Mouse (Mus musculus) intestine, embryonic 14.5 days (tissue): ENCODE measurements at regions not wholly inside any gene's neighbourhood (a gene's known extent, or its start where the extent isn't known, plus 50 kb on each side); places are given as distances from the start of the nearest gene placed in this dataset.

ENCODE experiments used
- ATAC-seq: fragments of 200-750 bp; cut with Nextera tagmentation; replicated peaks from 2 replicates; pipeline ENCODE4 v1.8.0; 2017; ENCODE audit warnings: low read depth, moderate number of reproducible peaks, moderate TSS enrichment, moderate library complexity; ENCODE audit not compliant: low FRiP score, low TSS enrichment
- DNase-seq: peaks from one replicate; pipeline ENCODE4 v3.0.0-alpha.2; 2018; ENCODE audit warnings: low spot score
- H3K27ac ChIP-seq: fragments of 300-500 bp; sonication (generic); 2 replicates; pipeline ENCODE4 v1.5.1; 2014; ENCODE audit warnings: low read depth, mild to moderate bottlenecking, control low read depth
- H3K27me3 ChIP-seq: fragments of 300-500 bp; sonication (generic); replicated peaks from 2 replicates; pipeline ENCODE4 v1.6.1; 2014; ENCODE audit warnings: low read length, control low read depth; ENCODE audit not compliant: control insufficient read depth, insufficient read depth
- H3K36me3 ChIP-seq: fragments of 300-500 bp; sonication (generic); 2 replicates; pipeline ENCODE4 v1.6.1; 2014; ENCODE audit warnings: low read length, control low read depth; ENCODE audit not compliant: control insufficient read depth, insufficient read depth
- H3K4me1 ChIP-seq: fragments of 300-500 bp; sonication (generic); replicated peaks from 2 replicates; pipeline ENCODE4 v1.6.1; 2014; ENCODE audit warnings: low read length, control low read depth, mixed read lengths; ENCODE audit not compliant: control insufficient read depth, insufficient read depth
- H3K4me2 ChIP-seq: fragments of 300-500 bp; sonication (generic); 2 replicates; pipeline ENCODE4 v1.6.1; 2014; ENCODE audit warnings: low read length
- H3K4me3 ChIP-seq: fragments of 300-500 bp; sonication (generic); 2 replicates; pipeline ENCODE4 v1.5.1; 2014; ENCODE audit warnings: low read depth, low read length, control low read depth, mixed read lengths
- H3K9ac ChIP-seq: fragments of 300-500 bp; sonication (generic); 2 replicates; pipeline ENCODE4 v1.6.1; 2014; ENCODE audit warnings: mild to moderate bottlenecking, low read length
- H3K9me3 ChIP-seq: fragments of 300-500 bp; sonication (generic); 2 replicates; pipeline ENCODE4 v1.6.1; 2016; ENCODE audit warnings: low read length, control low read depth; ENCODE audit not compliant: control insufficient read depth
- WGBS: fragments of 180-500 bp; shearing (Covaris S2); extraction: QIAGEN DNeasy Blood & Tissue Kit; methylation state at CpG from one replicate; pipeline ENCODE4 v1.1.7; 2014; 5-methylcytosine and 5-hydroxymethylcytosine counted together

DNA sequence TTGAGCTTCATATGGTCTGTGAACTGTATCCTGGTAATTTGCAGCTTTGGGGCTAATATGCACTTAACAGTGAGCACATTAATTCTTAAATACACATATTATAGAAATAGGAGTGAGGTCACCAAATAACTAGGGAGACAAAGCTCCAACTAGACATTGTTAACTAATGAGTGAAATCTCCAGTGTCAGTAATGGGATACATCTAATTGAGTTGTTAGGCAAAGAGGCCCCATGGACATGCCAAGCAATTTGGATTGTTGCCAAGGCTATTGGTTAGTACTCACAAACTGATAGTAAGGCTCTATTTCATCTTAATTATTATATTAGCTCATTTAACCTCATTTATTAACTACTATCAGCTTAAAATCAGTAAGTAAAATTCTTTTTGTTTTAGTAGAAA lies 698.5 kb downstream of the Triml1 start:
- Histone ChIP-seq H3K4me3 (no peak overlapping the region), H3K4me1 (no peaks in the 10 kb centered on the region), H3K27ac (no peak overlapping the region), H3K36me3 (no peaks in the 10 kb centered on the region), H3K4me2 (no peak overlapping the region), H3K9ac (no peak overlapping the region), H3K27me3 (no peaks in the 10 kb centered on the region), H3K9me3 (no peaks in the 10 kb centered on the region)
- DNase-seq (no peak), ATAC-seq (no peak)

DNA sequence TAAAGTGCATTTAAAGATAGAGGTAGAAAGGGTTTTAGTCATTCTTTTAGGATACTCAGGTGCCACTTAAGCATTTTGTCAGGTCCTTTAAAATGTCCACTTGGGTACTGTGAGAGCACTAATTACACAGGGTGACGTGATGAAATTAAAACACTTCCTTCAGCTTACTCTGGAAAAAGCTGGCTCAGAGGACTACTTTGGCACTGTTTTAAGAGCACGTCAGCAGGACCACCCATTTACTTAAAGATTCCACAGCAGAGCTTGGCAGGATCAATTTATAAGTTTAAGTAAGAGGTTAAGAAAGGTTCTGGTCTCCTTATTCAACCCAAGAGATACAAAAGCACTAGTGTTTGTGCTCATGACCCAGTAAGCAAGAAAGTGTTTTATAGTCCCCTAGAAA lies 738.7 kb downstream of the Triml1 start:
- no peak overlapping the region for H3K4me3 ChIP-seq

DNA sequence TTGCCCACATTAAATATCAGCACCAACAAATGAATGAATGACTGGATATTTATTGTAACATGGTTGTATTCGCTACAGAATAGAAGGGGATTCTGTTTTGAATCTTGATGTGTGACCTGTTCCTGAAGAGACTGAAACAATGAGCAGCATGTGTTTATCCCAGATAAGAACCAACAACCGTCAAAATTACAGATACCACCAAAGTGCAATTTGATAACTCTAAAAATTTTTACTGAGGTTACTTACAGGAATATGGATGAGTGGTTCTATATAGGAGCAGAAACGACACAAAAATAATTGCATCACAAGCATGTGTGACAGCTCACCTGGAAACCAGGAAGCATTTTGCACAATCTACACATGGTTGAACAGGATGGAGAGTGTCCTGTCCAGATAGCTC lies 744.4 kb downstream of the Triml1 start:
- 86% methylated on average over 3 of the region's 3 CpGs for WGBS
- Histone ChIP-seq H3K27me3 (no peaks in the 10 kb centered on the region), H3K36me3 (no peaks in the 10 kb centered on the region), H3K4me1 (no peaks in the 10 kb centered on the region), H3K4me3 (no peak overlapping the region), H3K27ac (no peak overlapping the region), H3K9me3 (no peaks in the 10 kb centered on the region), H3K4me2 (no peak overlapping the region), H3K9ac (no peak overlapping the region)
- no peak for DNase-seq
- ATAC-seq = no peak

More for the DNA sequence above, 738.7 kb downstream of the Triml1 start:
- Histone ChIP-seq H3K27ac (no peak overlapping the region), H3K4me1 (no peaks in the 10 kb centered on the region), H3K4me2 (no peak overlapping the region), H3K9ac (no peak overlapping the region), H3K27me3 (no peaks in the 10 kb centered on the region), H3K9me3 (no peaks in the 10 kb centered on the region), H3K36me3 (no peaks in the 10 kb centered on the region)
- DNase-seq (no peak), ATAC-seq (no peak)
- 64% methylated on average over 2 of the region's 2 CpGs for WGBS

- H3K4me1 ChIP-seq = no peaks in the 10 kb centered on the region
- no peak overlapping the region for H3K27ac ChIP-seq
- DNase-seq (no peak), ATAC-seq (no peak)
- WGBS = 74% methylated on average over 3 of the region's 3 CpGs
- H3K9me3 ChIP-seq = no peaks in the 10 kb centered on the region
- H3K4me2 ChIP-seq = no peak overlapping the region
- no peaks in the 10 kb centered on the region for H3K27me3 ChIP-seq
- no peak overlapping the region for H3K9ac ChIP-seq
- H3K36me3 ChIP-seq = no peaks in the 10 kb centered on the region
- H3K4me3 ChIP-seq = no peak overlapping the region
Observed at GRCm38 (mm10) chr8:42388816-42389215, 752.5 kb downstream of the Triml1 start.

DNA sequence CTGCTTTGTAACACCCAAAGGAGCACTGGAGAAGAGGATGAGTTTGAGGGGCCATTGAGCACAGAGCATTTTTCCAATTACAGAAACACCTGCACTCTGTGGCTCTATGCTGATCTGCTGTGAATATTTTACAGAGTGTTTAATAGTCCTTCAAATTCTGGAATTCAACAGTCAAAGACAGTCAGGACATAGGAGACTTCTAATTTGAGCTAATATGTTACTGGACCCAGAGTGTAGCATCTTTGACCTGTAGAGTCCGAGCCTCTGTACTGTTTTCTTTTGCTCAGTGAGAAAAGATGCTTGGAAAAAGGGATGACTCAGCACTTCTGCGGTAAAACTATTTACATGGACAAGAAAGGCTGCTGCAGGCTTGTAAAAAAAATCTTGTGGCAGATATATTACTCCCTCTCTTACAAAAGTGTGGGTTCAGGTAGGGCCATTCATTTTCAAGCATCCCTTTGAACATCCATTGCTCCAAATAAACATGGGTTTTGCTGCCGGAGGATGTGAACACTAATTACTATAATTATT lies 793.1 kb downstream of the Triml1 start:
- Histone ChIP-seq H3K4me2 (no peak overlapping the region), H3K4me3 (no peak overlapping the region), H3K4me1 (no peaks in the 10 kb centered on the region), H3K27me3 (no peaks in the 10 kb centered on the region), H3K36me3 (no peaks in the 10 kb centered on the region), H3K27ac (no peak overlapping the region), H3K9ac (no peak overlapping the region), H3K9me3 (no peaks in the 10 kb centered on the region)
- ATAC-seq = no peak
- 40% methylated on average over 3 of the region's 3 CpGs for WGBS
- no peak for DNase-seq

DNA sequence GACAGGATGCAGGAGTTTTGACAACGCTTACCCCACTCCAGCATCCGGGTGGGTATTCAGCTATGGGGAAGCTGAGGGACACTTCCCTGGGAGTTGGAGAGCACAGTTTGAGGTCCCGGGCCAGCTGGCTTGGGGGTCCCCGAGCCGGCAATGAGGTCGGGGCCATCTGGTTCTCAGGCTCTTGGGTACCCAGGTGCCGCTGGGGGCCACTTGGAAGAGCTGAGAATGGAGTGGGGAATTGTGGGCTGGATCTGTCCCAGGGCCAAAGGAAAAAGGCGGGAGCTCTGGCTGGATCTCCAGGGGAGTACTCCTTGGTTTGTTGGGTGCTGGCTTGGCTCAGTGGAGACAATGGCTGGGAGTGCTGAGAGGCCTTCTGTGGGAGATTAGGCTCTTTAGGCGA lies 806.6 kb downstream of the Triml1 start:
- Histone ChIP-seq H3K9me3 (no peaks in the 10 kb centered on the region), H3K4me3 (no peak overlapping the region), H3K27ac (no peak overlapping the region), H3K4me2 (no peak overlapping the region), H3K27me3 (no peaks in the 10 kb centered on the region), H3K4me1 (no peaks in the 10 kb centered on the region), H3K36me3 (no peaks in the 10 kb centered on the region), H3K9ac (no peak overlapping the region)
- WGBS = 86% methylated on average over 9 of the region's 9 CpGs
- ATAC-seq (no peak), DNase-seq (no peak)

DNA sequence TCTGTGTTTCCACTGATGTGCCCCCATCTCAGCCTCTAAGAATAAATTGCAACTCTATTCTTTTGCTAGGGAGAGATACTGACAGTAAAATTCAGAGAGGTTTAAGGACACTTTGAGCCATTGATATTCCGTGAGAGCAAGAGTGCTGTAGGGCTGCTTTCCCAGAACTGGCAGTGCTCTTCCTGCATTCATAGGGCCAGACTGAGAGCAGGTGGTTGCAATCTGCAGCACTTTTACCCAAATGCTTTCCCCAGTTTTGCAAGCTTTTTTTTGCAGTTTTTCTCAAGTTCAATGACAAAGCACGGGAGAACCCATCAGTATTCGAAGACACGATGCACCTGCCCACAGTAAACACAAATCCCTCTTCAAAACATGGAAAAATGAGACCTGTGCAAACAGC lies 816.6 kb downstream of the Triml1 start:
- Histone ChIP-seq H3K36me3 (no peaks in the 10 kb centered on the region), H3K27ac (no peak overlapping the region), H3K9ac (no peak overlapping the region), H3K27me3 (no peaks in the 10 kb centered on the region), H3K4me3 (no peak overlapping the region), H3K4me1 (no peaks in the 10 kb centered on the region), H3K4me2 (no peak overlapping the region), H3K9me3 (no peaks in the 10 kb centered on the region)
- DNase-seq (no peak), ATAC-seq (no peak)
- WGBS = 75% methylated on average over 4 of the region's 4 CpGs

DNA sequence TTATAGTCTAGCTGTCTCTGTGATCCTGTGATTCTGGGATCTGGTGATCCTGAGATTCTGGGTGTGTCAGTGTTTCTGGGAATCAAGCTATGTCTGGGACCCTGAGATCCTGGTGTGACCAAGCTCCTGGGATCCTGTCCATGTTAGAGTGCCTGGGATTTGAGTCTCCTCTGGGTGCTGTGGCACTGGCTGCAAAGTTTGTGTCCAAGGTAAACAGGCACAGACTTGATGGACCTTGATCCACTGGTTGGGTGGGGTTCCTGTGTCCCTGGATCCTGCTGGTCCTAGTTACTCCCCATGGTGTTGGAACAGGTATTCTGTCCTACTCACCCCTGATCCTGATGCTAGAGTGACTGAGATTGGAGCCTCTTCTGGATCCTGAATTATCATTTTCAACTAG lies 818.4 kb downstream of the Triml1 start:
- no peaks in the 10 kb centered on the region for H3K36me3 ChIP-seq
- no peak overlapping the region for H3K4me2 ChIP-seq
- H3K4me1 ChIP-seq = no peaks in the 10 kb centered on the region
- DNase-seq (no peak), ATAC-seq (no peak)
- no peaks in the 10 kb centered on the region for H3K9me3 ChIP-seq
- no peaks in the 10 kb centered on the region for H3K27me3 ChIP-seq
- H3K4me3 ChIP-seq = no peak overlapping the region
- H3K9ac ChIP-seq = no peak overlapping the region
- no peak overlapping the region for H3K27ac ChIP-seq

DNA sequence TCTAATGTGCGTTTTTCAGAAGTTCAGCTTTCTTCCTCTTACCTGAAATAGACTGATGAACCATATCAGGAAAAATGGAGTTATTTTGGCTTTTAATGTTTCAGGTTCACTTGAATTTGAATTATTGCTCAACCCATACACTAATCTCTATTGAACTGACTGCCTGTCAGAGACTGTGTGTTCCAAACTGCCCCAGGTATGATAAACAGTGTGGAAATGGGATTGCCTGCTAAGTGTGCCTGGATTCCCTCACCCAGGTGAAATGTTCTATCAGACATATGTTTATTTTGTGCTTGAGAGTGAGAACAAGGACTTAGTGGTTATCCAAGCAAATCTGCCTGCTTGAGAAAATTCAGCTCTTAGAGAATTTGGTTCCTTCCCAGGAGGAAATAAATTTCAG lies 830.2 kb downstream of the Triml1 start:
- Histone ChIP-seq H3K4me2 (no peak overlapping the region), H3K9me3 (no peaks in the 10 kb centered on the region), H3K4me3 (no peak overlapping the region), H3K36me3 (no peaks in the 10 kb centered on the region), H3K27me3 (no peaks in the 10 kb centered on the region), H3K9ac (no peak overlapping the region), H3K4me1 (no peaks in the 10 kb centered on the region), H3K27ac (no peak overlapping the region)
- DNase-seq (no peak), ATAC-seq (no peak)
- WGBS = 45% methylated on average over 1 of the region's 1 CpGs
